Mouse (Mus musculus) right cerebral cortex, adult 2 months (tissue): ENCODE measurements around the gene Lpgat1.

Experiments
- DNase-seq, 2 experiments: peaks; one replicate each; pipeline ENCODE4 v3.0.0; 2021 to 2022; ENCODE audit warnings: low spot score in 2 of 2

Gene Lpgat1

DNA sequence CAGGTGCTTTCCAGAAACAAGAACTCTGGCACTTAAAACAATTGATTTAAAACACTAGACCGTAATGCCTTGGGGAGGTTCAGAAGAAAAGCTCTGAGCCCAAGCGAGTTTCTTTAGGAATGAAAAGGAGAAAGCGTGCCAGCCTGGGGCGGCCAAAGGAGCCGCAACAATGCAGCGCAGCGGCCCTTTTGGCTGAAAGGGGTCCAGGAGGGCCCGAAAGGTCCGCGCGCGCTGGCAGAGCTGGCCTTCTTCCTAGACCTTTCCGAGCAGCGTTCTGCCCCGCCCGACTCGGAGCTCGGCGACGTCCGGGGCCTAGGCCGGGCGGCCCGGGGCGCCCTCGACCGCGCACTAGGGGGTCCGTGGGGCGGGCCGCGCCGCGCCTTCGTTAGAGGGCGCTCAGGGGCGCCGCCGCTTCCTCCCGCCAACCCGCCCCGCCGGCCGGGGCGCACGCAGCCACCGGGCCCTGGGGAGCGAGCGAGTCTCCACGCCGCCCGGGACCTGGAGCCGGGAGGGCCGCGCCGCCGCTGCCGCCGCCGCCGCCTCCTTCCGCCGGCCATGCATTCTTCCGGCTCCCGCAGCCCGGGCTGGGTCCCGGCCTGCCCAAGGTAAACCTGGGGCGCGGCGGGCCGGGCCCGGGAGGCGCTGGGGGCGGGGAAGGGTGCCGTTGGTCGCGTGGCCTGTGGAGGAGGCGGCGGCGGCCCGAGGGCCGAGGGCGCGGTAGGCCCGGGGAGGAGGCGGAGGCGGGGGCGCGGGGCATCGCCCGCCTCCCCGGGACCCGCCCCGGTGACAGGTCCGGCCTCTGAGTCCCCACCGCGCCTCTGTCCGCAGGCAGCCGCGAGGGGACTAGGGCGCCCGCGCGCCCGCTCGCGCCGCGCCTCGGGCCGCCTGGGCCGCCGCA is at the start of gene Lpgat1:
Lpgat1 (plus strand) TSS at position 234 of the 898 bp plus-strand sequence.
- DNase-seq, result peak; percentile 47 to 58

DNA sequence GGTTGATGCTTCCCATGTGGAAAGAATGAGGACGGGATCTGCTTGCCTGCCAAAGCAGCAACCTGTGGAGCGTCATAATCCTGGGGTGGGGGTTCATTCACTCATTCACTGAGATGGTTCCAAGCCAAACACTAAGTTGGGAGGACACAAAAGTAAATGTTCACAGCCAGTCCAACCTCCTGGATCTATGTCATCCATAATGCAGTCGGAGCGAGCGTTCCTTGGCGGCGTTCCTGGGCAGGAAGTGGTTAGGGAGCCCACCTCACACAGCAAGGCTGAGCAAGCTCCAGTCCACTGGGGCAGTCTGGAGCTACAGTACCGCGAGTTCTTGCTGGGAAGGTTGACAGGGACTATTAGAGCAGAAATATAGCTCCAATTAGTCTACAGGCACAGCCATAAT is 49.6 kb upstream of the Lpgat1 start:
- DNase-seq, result no peak

DNA sequence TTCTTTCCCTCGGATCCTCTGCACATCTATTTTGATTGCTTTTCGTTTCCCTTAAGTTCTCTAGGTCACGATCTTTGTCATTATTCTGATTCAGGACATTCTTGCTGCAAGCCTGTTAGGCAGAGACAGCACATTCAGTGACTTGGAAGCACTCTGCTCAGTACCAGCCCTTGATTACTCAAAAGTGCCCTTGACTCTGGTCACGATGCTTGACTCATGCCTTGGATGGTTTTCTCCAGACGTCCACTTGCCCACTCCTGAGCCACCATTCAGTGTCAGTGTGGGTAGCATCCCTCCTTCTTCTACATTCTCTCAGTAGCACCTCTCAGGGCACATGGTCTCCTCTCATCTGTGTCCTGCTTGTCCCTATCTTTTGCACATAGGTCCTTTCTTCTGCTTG is 43.6 kb upstream of the Lpgat1 start:
- no peak for DNase-seq

DNA sequence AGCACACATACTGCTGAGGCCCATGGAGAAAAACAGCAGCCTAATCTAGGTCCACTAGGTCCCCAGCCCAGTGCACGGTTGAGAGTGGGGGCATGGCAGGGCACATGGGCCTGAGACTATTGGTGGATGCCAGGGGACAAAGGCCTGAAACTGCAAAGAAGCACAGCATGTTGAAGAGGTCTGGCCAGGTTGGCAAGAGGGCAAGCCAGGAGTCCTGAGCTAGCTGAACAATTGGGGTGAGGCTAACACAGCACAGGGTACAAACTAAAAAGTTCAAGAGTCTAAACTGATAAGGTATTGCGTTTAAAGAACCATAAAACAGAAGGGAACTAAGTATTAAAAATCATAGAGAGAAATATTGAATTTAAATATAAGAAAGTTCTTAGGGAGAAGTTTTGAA is 36.0 kb upstream of the Lpgat1 start:
- no peak for DNase-seq

DNA sequence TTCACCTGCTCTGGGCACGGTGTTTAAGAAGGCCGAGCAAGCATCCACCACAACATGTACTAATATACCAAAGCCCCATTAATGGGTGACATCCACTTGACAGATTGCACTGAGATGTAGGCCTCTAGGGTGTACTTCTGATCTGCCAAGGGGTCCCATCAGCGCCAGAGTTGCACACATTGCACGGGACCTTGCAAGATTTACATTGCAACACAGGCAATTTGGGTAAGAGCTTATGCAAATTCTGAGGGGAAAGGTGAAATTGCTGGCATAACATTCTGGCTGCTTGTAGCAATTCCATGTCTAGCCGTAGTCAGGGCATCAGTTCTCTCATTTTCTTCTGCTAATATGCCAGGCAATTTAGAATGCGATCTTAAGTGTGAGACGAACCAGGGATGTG is 30.1 kb upstream of the Lpgat1 start:
- no peak for DNase-seq

DNA sequence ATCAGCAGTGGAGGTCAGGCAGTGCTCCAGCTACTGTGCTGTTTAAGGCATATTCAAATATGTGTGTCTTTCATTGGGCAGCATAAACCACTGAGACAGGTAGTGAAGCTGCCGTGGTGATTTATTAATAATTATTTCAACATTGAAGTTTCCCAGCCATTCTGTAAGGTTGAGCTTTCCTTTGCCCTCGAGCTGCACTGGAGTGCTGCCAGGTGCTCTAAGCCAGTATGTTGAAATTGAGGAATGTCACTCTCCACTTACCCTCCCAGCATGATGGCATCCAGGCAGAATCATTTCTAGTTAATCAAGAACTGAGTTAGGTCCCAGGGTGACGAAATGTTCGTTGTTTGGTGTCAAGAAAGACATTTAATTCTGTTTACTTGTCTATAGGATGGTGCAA is 24.4 kb upstream of the Lpgat1 start:
- DNase-seq, result no peak

DNA sequence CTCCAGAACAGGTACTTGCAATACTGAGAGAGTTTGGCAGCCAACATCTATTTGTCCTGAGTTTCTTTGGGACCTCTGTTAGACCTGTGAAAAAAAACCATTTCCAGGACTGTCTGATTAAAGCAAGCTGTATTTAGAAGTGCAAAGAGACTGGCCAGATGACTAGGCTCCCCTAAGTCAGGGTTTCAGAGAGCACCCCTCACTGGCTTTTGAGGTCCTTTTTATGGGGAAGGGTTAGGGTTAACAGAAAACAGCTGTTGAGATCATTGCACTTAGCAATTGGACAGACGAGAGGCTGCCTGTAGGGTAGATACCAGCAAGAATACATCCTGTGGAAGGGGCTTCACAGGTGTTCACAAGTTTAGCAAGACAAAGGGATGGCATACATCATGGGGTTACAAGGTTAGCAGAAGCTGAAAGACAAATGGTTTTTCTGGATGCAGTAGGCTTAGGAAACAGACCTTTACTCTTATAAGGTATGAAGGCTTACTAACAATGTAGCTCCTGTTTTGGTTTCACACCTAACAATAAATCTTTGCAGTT is 19.3 kb upstream of the Lpgat1 start:
- no peak for DNase-seq

DNA sequence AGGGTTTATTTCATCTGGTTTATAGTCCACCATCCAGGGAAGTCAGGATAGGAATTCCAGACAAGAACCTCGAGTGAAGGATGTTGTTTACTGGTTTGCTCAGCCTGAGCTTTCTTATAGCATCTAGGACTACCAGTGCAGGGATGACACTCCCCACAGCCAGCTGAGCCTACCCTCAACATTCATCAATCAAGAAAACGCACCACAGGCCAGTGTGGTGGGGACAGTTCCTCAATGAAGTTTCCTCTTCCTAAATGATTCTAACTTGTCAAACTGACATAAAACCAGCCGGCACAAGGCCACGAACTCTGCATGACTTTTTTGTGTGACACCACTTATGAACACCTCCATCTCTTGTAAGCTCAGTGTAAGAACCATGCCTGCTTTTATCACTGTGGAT is 13.1 kb upstream of the Lpgat1 start:
- no peak for DNase-seq

DNA sequence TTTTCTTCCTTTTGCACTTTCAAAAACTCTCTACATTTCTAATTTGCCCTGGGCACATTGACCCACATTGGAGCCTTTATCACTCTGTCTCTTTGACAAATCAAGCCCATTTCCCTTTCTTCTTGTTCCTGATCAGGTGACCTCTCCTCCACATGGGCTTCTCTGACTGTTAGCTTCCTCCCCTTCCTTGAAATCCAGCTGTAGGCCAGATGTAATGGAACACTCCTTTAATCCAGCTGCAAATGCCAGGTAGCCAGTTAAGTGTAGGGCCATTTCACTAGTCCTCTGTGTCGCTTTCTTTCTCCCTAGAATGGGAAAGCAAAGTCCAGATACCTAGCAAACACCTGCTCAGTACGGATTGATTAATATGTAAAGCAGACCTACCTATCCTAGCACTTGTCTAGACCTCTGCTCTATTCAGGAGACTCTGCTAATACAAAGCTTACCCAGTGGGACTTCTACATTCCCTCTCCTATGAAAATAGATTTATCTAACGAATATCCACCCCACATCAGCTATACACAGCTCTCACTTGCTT is 11.0 kb upstream of the Lpgat1 start:
- no peak for DNase-seq

DNA sequence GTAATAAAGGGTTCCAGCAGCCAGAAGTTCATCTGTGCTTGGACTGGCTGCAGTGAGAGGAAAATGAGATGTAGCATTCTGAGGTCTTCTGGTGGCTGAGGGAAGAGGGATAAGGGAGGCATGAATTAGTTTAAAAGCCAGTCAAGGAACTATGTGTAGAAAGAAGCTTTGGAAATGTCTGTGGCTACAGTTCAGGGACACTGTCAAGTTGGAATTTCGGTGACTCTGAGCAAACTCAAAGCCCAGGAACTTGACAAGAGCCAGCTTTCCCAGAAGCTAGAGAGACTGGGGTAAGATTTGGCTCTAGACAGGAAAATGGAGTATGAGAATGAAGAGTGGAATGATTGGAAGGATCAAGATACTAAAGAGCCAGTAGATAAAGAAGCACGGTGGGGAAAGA is 7.8 kb upstream of the Lpgat1 start:
- no peak for DNase-seq

DNA sequence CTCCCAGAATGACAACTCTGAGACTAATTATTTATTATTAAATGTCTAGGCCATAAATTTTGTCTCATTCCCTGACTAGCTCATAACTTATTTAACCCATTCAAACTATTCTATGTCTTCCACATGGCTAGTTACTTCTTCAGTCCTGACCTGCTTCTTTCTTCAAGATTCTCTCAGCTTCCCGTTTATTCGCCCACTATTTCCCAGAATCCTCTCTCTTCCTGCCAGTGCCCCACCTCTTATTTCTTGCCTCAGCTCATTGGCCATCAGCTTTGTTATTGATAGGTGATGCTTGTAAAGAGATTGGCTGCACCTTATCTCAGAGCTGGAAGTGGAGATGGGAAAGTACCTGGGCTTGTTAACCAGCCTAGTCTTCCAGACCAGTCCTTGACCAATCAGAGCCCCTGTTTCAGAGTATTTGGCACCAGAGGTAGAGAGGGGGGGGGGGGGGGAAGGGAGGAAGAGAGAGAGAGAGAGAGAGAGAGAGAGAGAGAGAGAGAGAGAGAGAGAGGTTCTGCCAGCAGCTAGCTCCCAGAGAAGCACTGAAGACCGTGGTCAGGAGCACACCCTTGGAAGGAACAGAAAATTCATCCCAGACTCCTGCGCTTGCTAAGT is 5.3 kb upstream of the Lpgat1 start:
- DNase-seq, result no peak

DNA sequence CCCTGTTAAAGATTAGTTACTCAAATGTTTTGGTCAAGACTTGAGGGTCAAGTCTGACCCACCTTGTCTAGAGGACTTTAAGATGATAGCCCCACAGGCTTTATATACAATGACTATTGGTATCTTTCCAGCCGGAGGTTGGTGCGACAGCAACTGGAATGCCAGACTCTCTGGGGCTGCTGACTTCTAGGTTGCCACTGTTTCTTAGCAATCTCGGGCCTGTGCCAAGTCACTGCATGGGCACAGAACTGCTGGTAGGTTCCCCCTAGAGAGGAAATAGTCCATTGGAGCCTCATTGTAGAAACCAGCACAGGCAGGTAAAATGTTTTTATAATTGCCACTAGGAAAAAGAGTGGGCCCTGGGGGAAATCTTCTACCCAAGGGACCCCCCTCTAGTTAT is 3.8 kb upstream of the Lpgat1 start:
- DNase-seq, result no peak

DNA sequence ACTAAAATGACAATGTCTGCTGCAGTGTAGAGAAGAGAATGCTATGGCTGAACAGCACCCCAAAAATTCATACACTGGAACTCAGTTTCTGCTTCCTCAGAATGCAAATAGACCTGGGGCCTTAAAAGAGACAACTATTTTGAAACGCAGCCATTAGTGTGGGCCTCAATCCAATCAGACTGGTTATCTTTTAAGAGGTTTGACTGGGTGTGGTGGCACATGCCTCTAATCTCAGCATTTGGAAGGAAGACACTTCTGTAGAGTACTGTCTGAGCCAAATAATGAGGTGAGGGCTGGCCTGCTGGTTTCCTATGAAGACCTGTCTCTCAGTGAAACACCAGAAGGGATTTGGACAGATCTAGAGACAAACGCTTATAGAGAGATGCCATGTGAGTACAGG is 2.5 kb upstream of the Lpgat1 start:
- no peak for DNase-seq

DNA sequence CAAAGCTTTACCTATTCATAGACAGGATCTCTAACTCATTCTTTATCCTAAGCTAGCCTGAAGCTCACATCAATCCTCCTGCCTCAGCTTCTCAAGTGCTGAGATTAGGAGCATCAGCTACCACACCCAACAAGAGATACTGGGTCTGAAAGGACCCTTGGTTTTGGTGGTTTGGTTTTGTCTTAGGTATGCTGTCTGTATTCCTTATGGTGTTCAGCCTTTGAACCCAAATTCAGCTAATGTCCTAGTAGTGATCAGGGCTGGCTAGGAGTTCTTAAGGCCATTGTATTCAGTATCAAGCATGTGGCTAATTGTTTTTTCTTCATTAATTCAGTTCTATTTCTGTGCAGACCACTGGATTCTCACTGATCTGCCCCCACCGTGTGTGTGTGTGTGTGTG is 493 bp upstream of the Lpgat1 start:
- DNase-seq, result peak in 1 of 2 experiments; percentile 16

DNA sequence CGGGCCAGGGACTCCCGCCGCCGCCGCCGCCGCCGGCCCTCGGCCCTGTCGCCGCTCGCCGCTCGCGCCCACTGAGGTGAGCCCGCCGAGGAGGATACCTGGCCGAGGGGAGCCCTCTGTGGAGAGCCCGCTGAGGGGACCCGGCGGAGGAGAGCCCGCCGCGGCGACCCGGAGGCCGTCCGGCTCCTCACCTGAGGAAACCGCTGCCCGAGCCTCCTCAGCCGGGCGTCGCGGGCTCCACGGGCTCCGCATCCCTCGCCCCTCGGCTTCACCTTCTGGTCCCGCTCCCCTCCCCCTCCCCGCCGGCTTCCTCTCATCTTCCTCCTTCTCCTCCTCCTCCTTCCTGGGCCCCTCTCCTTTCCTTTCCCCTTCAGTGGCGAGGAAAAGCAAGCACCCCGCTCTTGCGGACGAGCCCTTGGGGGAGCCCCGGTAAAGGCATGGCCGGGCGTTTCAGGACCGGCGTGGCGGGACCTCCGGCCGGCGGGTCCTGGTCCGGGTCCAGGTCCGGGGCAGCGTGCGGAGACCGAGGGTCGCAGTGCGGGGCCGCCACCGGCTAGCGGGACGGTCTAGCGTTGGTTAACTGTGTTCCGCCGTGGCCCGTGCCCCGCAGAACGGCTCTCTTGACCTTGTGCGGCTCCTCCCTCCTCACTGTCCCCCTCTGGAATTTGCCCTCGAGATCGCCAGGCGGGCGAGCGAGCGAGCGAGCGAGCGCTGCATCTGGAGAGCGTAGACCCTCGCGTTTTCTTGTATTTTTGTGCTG is 1.1 kb downstream of the Lpgat1 start:
- DNase-seq, result peak in 1 of 2 experiments; percentile 27

DNA sequence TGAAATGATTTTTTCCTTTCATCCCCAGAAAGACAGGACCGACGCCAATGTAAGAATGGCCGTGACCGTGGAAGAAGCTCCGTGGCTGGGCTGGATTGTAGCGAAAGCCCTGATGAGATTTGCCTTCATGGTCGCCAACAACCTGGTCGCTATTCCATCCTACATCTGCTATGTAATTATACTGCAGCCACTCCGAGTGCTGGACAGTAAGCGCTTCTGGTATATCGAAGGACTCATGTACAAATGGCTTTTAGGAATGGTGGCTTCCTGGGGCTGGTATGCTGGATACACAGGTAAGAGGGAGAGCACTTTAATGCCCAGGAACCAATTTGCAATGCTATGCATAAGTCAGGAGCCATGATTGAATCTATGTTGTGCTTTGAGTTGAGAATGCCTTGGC is 1.7 kb downstream of the Lpgat1 start:
- DNase-seq, result peak; percentile 28 to 48

DNA sequence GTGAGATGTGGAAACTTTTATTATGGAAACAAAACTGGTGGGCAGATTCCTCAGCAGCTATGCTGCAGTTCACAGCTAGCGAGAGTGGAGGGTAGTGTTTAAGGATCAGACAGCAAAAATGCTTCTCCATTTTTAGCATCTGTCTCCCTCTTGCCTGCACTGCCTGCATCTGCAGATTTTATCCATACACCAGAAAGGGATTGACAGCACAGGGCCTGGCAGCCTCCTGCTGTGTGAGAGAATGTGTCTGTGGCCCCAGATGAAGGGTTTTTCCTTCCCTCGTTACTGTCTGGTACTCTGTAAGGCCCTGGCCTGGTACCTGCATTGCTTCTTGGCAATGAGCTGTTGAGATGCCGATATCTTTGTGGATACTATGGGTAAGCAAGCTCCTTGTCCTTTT is 2.8 kb downstream of the Lpgat1 start:
- peak; percentile 41 to 50 for DNase-seq

DNA sequence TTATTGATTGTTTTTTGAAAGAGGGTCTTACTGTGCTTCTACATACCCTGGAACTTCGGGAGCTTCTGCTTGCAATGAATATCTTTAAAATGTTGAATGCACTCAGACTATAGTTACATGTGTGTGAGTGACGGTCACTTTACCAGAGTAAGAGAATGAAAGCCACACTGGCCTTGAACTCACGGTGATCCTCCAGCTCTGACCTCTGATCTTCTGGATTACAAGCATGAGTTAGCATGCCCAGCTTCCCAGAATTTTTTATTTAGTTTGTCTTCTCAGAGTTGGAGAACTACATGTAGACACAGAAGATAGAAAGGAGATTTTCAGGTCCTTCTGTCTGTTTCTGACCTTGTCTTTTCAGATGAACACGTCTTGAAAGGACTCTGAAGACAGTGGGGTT is 5.1 kb downstream of the Lpgat1 start:
- DNase-seq, result no peak

DNA sequence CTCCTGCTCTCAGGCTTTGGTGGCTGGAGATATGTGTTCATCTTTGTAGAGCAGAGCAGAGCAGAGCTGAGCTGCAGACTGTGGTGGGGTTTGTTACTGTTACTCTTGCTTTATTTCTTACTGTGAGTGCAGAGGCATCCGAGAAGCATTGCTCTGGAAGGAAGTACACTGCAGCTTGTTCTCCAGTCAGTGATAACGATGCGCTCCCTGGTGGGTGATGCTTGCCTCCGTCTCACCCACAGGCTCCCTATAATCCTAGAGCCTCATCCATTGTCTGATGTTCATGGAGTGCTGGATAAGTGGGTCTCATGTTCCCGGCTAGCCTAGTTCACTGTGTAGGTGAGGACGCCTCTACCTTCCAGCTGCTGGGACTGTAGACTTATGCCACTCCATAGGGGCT is 6.0 kb downstream of the Lpgat1 start:
- peak; percentile 35 to 48 for DNase-seq

DNA sequence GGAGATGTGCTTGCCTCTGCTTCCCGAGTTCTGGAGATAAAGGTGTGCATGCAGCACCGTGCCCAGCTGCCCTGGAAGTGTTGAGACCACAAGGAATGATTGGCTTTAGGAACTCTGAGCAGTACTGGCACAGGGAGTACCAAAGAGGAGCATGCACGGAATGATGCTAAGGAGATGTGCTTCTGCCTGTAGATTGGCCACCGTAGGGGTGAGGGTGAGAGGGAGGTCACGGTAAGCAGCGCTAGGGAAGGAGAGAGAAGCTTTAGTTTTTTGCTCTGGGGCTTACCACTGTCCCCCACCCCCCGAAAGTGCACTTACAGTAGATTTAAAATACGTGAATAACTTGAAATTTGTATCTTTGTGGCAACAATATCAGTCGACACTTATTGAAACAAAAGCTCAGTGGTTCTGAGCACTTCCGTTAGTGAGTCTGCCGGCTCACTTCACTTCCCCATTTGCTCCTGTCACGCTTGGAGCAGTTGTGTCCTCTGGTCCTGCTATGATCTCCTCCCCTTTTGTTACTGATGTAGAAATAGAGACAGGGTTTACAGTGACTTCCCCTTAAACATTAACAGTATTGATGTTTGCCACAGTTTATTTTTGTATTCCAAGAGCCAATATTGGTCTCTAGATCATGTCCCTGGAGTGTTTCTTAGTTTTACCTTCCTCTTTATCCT is 6.9 kb downstream of the Lpgat1 start:
- no peak for DNase-seq

DNA sequence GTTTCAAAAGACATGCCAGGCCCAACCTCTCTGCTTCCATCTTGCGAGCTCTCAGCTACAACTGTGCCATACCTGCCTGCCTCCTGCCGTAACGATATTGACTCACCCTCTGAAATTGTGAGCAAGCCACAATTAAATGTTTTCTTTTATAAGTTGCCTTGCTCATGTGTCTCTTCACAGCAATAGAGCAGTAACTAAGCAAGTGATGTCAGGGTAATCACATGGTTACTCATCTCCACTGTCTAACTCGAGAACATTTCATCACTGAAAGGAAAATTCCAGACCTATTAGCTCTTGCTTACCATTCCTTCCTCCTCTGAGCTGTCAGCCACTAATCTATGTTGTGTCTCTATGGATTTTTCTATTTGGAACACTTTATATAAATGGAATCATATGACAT is 15.0 kb downstream of the Lpgat1 start:
- DNase-seq, result no peak

DNA sequence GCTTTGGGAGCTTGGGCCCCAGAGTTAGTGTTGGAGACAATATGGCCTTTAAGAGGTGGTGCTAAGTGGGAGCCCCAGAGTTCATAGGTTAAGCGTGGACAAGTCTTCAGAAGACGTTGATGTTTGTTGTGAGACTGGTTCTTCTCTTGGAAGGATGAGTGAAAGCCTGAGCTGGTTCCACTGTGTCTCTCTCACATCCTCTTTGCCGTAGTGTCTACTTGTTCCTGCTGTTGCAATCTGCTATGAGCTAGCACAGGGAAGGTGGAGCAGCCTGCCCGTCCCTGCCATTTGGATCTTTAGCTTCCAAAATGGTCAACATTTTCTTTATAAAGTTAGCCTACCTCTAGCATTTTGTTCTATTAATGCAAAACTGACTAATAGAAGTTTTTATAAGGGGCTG is 16.2 kb downstream of the Lpgat1 start:
- no peak for DNase-seq
